Mouse (Mus musculus): ENCODE data around the gene Atp6v1a. TPM values are rescaled to one million over a fixed set of nuclear protein-coding genes. Genes with fewer than 3 reads are reported as not detected.
A peak's percentile ranks its signal among the peaks of the same experiment; 100 is the strongest.

The Atp6v1a gene
- total RNA-seq, 2 experiments from 2014 or later: 20.5 to 21.6 TPM

DNA sequence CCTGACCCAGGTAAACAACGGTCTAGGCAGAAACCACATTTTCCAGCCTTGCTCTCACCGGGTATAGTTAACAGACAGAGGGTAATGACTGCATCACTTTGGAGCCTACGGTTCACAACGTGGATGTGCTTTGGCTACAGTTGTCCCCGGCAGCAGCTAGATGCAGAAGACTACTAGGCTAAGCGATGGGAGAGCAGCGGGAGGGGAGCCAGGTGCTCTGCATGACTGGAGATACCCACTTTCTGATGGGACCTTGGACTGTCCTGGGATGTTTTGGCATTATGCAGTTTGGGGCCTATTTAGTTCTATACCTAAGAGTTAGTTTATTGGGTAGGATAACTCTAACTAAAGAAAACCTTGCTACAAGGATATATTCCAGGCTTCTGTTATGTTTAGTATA lies 40.1 kb downstream of the Atp6v1a start:
- intact Hi-C loops (cut with DNase I): no loop called here
- DNase-seq: no peak

DNA sequence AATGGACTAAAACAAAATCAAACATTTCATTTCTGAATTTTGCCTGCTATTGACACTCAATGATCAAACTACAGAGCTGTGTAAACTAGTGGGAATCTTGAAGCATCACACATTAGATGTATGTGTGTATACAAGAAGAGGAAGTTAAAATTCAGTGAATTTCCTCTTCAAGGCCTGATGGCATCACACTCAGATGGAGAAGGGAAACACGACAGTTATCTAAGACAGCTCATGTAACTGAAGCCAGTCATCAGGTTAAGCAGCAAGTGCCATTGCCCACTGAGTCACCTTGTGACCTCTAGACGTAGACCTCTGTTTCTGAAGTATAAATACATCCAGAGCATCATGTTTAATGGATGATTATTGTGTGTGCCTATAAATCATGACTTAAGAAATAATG lies 51.9 kb downstream of the Atp6v1a start:
- DNase-seq: no peak
- intact Hi-C loops (cut with DNase I): no loop called here

- intact Hi-C loops (cut with DNase I): loop anchor here (5.0 to 10.0 kb wide), 2 partner anchors 176 to 1878 kb away; partner anchors contain the start of gene Ccdc191
- DNase-seq: peak; percentile 43 to 50
These were observed 76.2 kb downstream of the Atp6v1a start, which contains the start of gene Gramd1c for GRCm38 (mm10) chr16:44063025-44063894. TSS of gene Gramd1c (minus strand) at chr16:44063345.

DNA sequence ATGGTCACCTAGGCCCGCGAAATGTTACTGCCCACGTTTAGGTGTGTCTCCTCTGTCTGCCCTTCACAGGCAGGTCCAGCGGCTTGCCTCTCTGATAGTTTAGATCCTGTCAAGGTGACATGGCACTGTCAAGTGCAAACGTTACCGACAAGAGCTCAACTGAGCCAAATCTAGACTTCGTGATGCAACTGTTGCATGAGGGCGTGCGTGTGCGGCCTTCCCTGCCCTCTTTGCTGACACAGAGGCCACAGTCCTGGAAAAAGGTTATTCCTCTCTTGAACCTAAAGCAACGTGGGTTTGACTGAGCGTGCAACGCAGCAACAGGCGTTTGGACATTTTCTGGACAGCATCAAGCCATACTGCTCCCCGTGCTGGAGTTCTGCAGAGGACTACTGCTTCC lies 78.2 kb downstream of the Atp6v1a start:
- intact Hi-C loops (cut with DNase I): loop anchor here (5.0 to 10.0 kb wide), 2 partner anchors 174 to 1877 kb away; partner anchors contain the start of gene Ccdc191
- DNase-seq: no peak

- intact Hi-C loops (cut with DNase I): loop anchor here (5.0 to 10.0 kb wide), 2 partner anchors 173 to 1876 kb away; partner anchors contain the start of gene Ccdc191
These were observed 78.8 kb downstream of the Atp6v1a start for GRCm38 (mm10) chr16:44060604-44061286.

DNA sequence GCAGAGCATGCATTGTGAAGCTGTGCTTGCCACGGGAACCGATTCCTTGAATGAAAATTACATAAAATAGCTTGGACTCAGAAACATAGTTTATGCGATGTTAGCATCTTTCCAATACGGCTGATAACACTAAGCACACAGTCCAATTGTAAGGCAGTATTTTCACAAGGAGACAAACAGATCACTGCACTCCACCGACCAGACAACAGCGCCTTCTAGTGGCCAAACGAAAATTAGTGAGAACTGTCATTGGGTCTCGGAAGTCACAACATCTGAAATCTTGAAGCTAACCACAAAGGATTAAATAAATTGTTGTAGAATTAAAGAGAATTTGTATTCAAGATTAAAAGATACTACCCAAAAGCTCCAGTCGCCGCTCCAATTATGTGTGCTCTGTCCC lies 80.8 kb downstream of the Atp6v1a start:
- peak in 1 of 2 experiments; percentile 45 for DNase-seq
- intact Hi-C loops (cut with DNase I): no loop called here

More at GRCm38 (mm10) chr16:44060604-44061286, 78.8 kb downstream of the Atp6v1a start:
- DNase-seq: no peak

GRCm38 (mm10) chr16:44055766-44056165 lies 83.7 kb downstream of the Atp6v1a start:
- no peak for DNase-seq
- intact Hi-C loops (cut with DNase I): no loop called here

- intact Hi-C loops (cut with DNase I): no loop called here
- no peak for DNase-seq
These were observed 86.2 kb downstream of the Atp6v1a start for GRCm38 (mm10) chr16:44053265-44053664.

GRCm38 (mm10) chr16:44052390-44052789 lies 87.1 kb downstream of the Atp6v1a start:
- intact Hi-C loops (cut with DNase I): no loop called here
- DNase-seq: no peak

GRCm38 (mm10) chr16:44050139-44050538 lies 89.4 kb downstream of the Atp6v1a start:
- intact Hi-C loops (cut with DNase I): no loop called here
- no peak for DNase-seq

DNA sequence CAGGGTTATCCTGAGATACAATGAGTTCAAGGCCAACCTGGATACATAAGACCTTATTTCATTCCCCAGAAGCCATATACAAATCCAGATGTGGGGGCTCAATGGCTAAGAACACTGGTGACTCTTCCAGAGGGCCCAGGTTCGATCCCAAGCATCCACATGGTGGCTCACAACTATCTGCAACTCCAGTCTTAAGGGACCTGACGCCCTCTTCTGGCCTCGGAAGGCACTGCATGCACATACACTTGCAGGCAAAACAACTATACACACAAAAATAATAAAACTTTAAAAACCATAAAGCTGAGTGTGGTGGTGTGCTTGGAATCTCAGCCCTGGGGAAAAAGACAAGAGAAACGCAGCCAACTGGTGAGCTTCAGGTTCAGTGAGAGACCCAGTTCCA lies 100.4 kb downstream of the Atp6v1a start:
- DNase-seq: no peak
- intact Hi-C loops (cut with DNase I): no loop called here

Other genes with a start within 250 kb of the Atp6v1a start
- gene Ccdc191, start 249.9 kb downstream of the Atp6v1a start, total RNA-seq (2021): 1 to 10 TPM; 1.9 to 2.0 TPM
- gene Qtrt2, start 212.9 kb downstream of the Atp6v1a start, total RNA-seq (2021): 10 to 100 TPM in 1 of 2 experiments, 1 to 10 TPM in 1; 8.4 to 10.8 TPM
- 10 to 100 TPM in 1 of 2 experiments, 1 to 10 TPM in 1; 7.5 to 10.9 TPM for gene Zdhhc23, start 159.9 kb downstream of the Atp6v1a start, total RNA-seq (2021)
- gene Gramd1c, start 76.4 kb downstream of the Atp6v1a start, total RNA-seq (2021): under 1 TPM; 0.20 to 0.38 TPM
- gene Naa50, start 125 bp upstream of the Atp6v1a start, total RNA-seq (2021): 100 to 1,000 TPM; 161 to 167 TPM
- gene Usf3, start 33.5 kb upstream of the Atp6v1a start, total RNA-seq (2021): 10 to 100 TPM; 33.2 to 35.6 TPM
- gene Sidt1, start 193.5 kb upstream of the Atp6v1a start, total RNA-seq (2021): under 1 TPM; 0.18 to 0.30 TPM
- gene Spice1, start 207.4 kb upstream of the Atp6v1a start, total RNA-seq (2021): 1 to 10 TPM; 6.1 to 7.9 TPM